Mouse (Mus musculus): Measurements from ENCODE around the gene Hook2.

Gene Hook2

DNA sequence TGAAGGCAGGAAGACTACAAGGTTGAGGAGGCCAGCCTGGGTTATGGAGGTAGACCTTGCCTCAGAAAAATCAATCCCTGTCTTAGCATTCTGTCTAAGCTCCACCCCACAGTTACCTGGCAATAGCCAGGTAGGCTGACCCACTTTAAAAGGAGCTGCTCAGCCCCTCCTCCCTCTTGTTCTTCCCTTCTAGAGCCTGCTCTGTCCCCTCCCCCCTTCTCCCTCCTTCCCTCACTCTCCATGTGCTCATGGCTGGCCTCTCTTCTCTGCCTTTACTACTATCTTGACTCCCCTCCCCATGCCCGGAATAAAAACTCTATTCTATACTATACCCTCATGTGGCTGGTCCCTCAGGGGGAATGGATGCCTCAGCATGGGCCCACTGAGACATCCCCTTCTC lies 43.5 kb downstream of the Hook2 start:
- DNase-seq, result peak; percentile 40

DNA sequence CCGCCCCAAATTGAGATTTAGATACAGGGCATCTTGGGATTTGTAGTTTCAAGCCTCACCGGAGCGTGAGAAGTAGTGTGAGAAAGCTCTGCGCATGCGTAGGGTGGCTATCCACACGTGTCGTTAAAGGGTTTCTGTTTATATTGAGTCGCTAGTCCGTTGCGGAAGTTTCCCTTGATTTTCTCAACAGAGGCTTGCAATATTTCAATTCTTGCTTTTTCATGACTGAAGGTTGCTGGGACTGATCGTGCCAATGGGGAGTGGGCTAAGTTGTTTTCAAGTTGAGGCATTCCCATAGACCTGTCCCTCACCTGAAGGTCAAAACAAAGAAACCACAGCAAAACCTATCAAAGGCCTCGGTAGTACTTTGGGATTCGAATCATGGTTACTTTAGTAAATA lies 44.4 kb downstream of the Hook2 start:
- peak; percentile 77 for DNase-seq

DNA sequence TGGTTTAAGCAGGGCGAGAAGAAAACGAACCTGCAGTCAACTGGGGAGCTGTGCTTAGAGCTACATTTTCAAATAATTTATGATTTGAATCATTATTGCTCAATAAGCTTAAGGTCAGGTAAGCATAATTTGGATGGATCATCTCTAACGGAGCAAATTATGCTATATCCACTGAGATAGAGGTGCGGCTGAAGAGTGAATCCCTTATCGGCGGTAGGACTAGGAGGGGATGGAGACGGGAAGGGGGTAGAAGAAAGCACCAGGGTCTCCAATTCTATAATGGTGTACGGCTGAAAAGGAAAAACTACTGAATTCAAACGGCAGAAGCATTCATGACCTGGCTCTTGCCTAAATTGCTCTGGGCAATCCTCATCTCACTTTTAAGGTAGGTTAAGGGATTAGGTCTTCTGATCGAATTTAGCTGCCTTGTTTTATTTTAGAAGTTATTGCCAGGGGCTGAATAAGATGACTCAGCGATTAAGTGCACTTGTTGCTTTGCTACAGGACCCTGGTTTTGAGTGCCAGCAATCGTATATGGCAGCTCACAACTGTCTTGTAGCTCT lies 44.8 kb downstream of the Hook2 start:
- no peak for DNase-seq

DNA sequence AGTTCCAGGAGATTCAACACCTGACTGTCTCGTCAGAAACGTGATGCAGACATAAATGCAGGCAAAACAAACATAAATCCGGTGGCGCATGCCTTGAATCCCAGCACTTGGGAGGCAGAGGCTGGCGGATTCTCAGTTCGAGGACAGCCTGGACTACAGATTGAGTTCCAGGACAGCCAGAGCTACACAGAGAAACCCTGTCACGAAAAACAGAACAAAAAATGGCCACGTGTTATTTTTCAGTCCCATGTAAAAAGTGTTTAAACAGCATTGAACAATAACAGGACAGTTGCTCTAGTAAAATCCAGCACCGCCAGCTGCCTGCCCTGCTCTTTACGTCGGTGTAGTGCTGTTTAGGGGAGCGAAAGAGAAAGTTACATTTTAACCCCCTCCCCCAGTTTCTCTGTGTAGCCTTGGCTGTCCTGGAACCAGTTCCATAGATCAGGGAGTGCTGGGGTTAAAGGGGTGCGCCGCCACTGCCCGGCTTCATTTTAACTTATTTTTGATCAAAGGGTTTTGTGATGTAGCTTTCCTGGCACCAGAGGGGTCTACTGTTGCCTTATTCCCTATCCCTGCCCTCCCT lies 45.4 kb downstream of the Hook2 start:
- DNase-seq, result no peak

DNA sequence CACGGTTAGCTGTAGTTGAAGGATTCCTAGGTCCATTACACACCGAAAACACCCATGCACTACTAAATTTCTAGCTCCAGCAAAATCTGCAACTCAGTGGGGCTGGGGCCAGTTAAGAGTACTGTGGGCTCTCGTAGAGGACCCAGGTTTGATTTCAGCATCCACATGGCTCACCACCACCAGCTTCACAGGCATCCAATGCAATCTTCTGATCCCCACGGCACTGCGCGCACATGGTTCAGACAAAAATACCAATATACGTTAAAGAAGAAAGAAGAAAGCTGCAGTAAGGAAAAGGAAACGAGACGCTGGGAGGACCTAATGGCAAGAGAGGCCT lies 45.9 kb downstream of the Hook2 start:
- DNase-seq, result no peak

DNA sequence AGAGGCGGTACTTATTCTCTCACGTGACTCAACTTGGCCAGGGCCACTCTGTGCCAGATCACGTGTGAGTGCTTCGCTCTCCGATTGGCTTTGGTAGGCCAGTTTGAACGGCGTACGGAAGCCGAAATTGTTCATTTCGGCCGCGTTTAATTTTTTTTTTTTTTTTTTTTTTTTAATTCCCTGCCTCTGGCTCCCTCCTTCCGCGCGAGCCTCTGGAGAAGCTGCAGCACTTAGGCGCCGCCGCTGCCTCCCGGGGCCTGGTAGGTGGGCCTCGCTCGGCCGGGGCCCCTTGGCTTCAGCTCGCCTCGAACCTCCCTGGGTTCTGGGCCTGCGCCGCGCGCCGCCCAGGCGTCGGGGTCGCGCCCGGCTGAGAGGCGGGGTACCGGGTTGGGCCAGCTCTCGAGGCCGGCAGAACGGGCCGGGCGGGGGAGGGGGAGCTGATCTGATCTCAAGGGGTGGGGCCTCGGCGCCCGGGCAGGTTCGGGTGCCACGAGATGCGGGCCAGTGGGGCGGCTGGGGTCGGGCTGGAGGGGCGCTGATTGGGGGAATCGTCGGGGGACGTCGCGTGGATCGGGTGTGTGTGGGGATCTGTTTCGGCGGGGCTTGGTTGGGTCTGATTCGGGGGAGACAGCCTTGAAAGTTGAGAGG lies 46.4 kb downstream of the Hook2 start, which contains the start of gene Tnpo2:
TSS of gene Tnpo2 (plus strand) at position 198 of the 648 bp plus-strand sequence.
- peak; percentile 95 for DNase-seq

DNA sequence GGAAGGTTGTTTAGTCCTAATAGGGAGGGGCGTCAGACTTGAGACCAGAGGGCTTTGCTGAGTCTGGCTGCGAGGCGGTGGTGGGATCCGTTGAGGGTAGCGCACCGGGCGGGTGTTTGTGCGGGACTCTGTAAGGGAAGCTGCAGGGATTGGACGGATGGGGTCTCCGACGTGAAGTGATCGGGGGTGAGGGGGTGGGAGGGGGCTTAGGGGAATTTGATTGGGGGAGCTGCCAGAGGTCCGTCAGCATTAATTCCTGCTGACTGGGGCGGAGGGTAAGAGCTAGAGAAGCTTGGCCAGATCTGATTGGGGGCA lies 46.9 kb downstream of the Hook2 start:
- no peak for DNase-seq

DNA sequence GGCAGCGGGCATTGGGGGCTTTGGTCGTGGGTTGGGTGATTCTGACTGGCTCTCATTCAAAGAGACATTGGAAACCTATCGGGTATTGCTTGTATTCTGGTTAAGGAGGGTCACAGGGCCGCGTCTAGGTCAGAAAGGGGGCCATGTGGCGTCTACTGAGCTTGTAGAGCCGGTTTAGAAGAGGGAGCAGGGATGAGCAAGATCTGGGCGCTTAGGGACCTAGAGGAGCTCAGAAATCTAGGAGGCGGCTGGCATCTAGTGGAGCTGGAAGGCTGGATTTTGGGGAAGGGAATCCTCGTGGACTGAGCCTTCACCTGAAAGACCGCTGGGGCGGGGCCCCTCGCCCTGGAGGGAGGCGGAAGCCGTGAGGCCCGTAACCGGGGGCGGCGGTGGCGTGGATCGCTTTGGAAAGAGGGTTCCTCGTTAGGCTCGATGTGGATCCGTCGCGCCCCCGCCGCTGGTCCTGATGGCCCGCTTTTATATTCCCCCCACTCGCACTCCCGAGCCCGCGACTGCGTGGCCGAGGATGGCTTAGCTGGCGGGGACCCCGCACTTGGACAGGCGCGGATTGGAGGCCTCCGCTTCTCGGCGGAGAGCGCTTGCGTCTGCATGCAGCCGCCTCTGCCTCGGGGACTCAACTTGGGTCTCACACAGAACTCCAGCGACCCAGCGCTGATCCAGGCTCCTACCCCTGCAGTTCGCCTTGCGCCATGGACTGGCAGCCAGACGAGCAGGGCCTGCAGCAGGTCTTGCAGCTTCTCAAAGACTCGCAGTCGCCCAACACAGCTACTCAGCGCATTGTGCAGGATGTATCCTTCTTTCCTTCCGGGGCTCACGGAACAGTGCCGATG lies 47.5 kb downstream of the Hook2 start:
- peak; percentile 42 for DNase-seq

DNA sequence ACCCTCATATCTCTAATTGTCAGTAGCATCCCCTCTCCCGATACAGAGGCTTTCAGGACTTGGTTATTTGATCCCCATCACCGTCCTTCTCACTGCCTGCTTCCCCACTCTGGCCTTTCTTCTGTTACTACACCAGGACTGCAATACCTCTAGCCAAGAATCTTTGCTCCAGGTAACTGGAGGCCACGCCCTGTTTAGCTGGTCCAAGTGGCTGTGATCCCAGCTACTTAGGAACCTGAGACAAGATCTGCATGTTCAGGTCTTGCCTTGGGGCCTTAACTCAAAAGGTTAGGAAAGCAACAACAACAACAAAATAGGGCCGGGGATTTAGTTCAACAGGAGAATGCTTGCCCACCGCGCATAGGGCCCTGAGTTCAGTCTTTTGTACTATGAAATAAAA lies 53.2 kb downstream of the Hook2 start:
- no peak for DNase-seq
